26 mouse cellular contexts compared by ENCODE assay signal in genomic region chr1:88446270-88447030, GRCm38 (mm10). TPM values are rescaled to one million over a fixed set of nuclear protein-coding genes. Genes with fewer than 3 reads are reported as not detected.
DNase-seq lines count a peak whose midpoint lies in the region; ATAC-seq and TF ChIP-seq lines count a peak whose summit lies in the region.
"Had no signal": no experiment of that assay in that cellular context is flagged by ENCODE, and none has a peak within 500 bp of the region (broad histone marks: within the 10 kb centered on the region; RNA-seq: fewer than 3 reads in every experiment).

No protein-coding gene starts in this region.

- peak; percentile 28 for DNase-seq in embryo, embryonic 10.5 days (ENCODE audit: low spot score)
- DNase-seq in embryo, embryonic 10 days (ENCODE audit: low spot score), result no peak
- DNase-seq in MEL (ENCODE audit: low read depth, low spot score), result peak; percentile 42
- DNase-seq in forebrain, embryonic 14.5 days (ENCODE audit: low spot score), result peak; percentile 59
- DNase-seq in midbrain, embryonic 14.5 days, result peak; percentile 65
- no peak for DNase-seq in left cerebral cortex, postnatal 10 days (ENCODE audit: extremely low spot score in 1 of 2, low spot score in 2 of 2)
- DNase-seq: adrenal gland, postnatal 14 days; cerebellum, adult 11-12 months; cerebellum, postnatal 25 days; kidney, postnatal 4 days; lung, postnatal 4 days; right cerebral cortex, adult 18-20 months; thymus, postnatal 14 days had no signal

- WGBS in forebrain, embryonic 14.5 days, result 11% methylated on average over 16 of the region's 16 CpGs
- WGBS in midbrain, embryonic 14.5 days, result 31% methylated on average over 16 of the region's 16 CpGs

- ATAC-seq in forebrain, embryonic 14.5 days, result no peak
- ATAC-seq in midbrain, embryonic 14.5 days (ENCODE audit: low FRiP score, low TSS enrichment), result no peak
- no peak for ATAC-seq in monocyte, adult 5-6 weeks (replicated peaks; ENCODE audit: insufficient number of reproducible peaks, low FRiP score, low TSS enrichment, poor library complexity, severe bottlenecking)
- ATAC-seq in inflammation-experienced regulatory T-cells, adult 6 months, result no peak
- ATAC-seq: activated CD4-positive, CD25-positive, alpha-beta regulatory T cell, adult 4 months; intestine, embryonic 16.5 days had no signal

- H3K79me2 ChIP-seq in MEL (ENCODE audit: control insufficient read depth, insufficient read depth, low read length, poor library complexity), result no peaks in the 10 kb centered on the region

- H3K4me1 ChIP-seq in MEL (ENCODE audit: control insufficient read depth in 1 of 2, insufficient read depth in 2 of 2, low read length in 2 of 2), result peaks cover 2 to 4% of the 10 kb centered on the region in 2 experiments; a peak in 1 of 4 replicates
- H3K4me1 ChIP-seq in forebrain, embryonic 14.5 days (ENCODE audit: control insufficient read depth, insufficient read depth, low read length), result peaks cover 13% of the 10 kb centered on the region
- peaks cover 13% of the 10 kb centered on the region; the same call in 1 of the 2 replicates for H3K4me1 ChIP-seq in midbrain, embryonic 14.5 days (ENCODE audit: control insufficient read depth, insufficient read depth, low read length)
- H3K4me1 ChIP-seq: embryonic facial prominence, embryonic 12.5 days had no signal

- H3K9me3 ChIP-seq in MEL (replicated peaks; ENCODE audit: insufficient read depth, low read length), result no peaks in the 10 kb centered on the region
- H3K9me3 ChIP-seq in forebrain, embryonic 14.5 days (replicated peaks; ENCODE audit: control insufficient read depth, low read length), result no peaks in the 10 kb centered on the region
- no peaks in the 10 kb centered on the region for H3K9me3 ChIP-seq in midbrain, embryonic 14.5 days (ENCODE audit: control insufficient read depth, low read length)
- H3K9me3 ChIP-seq: embryonic facial prominence, embryonic 12.5 days; heart, embryonic 10.5 days; hindbrain, embryonic 10.5 days; limb, embryonic 12.5 days; lung, embryonic 15.5 days had no signal

- H3K36me3 ChIP-seq in MEL (ENCODE audit: control insufficient read depth in 1 of 2, insufficient read depth in 2 of 2, low read length in 2 of 2), result 0 out of 4 replicates have a peak, but pooled peaks cover 0 to 2% of the 10 kb centered on the region in 2 experiments
- H3K36me3 ChIP-seq in forebrain, embryonic 14.5 days (ENCODE audit: control insufficient read depth, insufficient read depth, low read length), result no peaks in the 10 kb centered on the region
- H3K36me3 ChIP-seq in midbrain, embryonic 14.5 days (ENCODE audit: control insufficient read depth, insufficient read depth, low read length), result no peaks in the 10 kb centered on the region
- H3K36me3 ChIP-seq: embryonic facial prominence, embryonic 12.5 days; heart, embryonic 10.5 days; hindbrain, embryonic 10.5 days; limb, embryonic 12.5 days; lung, embryonic 15.5 days had no signal

- H3K9ac ChIP-seq in MEL (ENCODE audit: control insufficient read depth, low read depth, low read length, poor library complexity, severe bottlenecking), result peak overlapping the region; percentile 42; the same call in 1 of the 2 replicates
- no peak overlapping the region for H3K9ac ChIP-seq in forebrain, embryonic 14.5 days (ENCODE audit: low read length)
- no peak overlapping the region for H3K9ac ChIP-seq in midbrain, embryonic 14.5 days (replicated peaks; ENCODE audit: low read length)
- H3K9ac ChIP-seq: embryonic facial prominence, embryonic 12.5 days; limb, embryonic 12.5 days; liver, embryonic 14.5 days; lung, embryonic 15.5 days had no signal

- TF ChIP-seq POLR2A in MEL (IDR thresholded peaks at IDR 0.05; ENCODE audit: control insufficient read depth in 1 of 2, insufficient read depth in 1 of 2, low read depth in 1 of 2, low read length in 2 of 2, poor library complexity in 1 of 2), result no peak

- no peak for TF ChIP-seq RAD21 in MEL (IDR thresholded peaks at IDR 0.05; ENCODE audit: low read depth, low read length)

- H3K27me3 ChIP-seq in MEL (ENCODE audit: control insufficient read depth in 1 of 2, insufficient read depth in 2 of 2, low read length in 2 of 2), result no peaks in the 10 kb centered on the region
- H3K27me3 ChIP-seq in forebrain, embryonic 14.5 days (replicated peaks; ENCODE audit: control insufficient read depth, insufficient read depth, low read length), result no peaks in the 10 kb centered on the region
- H3K27me3 ChIP-seq in midbrain, embryonic 14.5 days (ENCODE audit: control insufficient read depth, insufficient read depth, low read length), result no peaks in the 10 kb centered on the region
- H3K27me3 ChIP-seq: embryonic facial prominence, embryonic 12.5 days; limb, embryonic 12.5 days; lung, embryonic 15.5 days had no signal

- peak overlapping the region; percentile 55 to 59 for H3K4me3 ChIP-seq in MEL (ENCODE audit: control insufficient read depth in 1 of 2, insufficient read depth in 1 of 2, low read depth in 2 of 2, low read length in 2 of 2)
- H3K4me3 ChIP-seq in forebrain, embryonic 14.5 days (ENCODE audit: low read depth, low read length), result no peak overlapping the region
- no peak overlapping the region for H3K4me3 ChIP-seq in midbrain, embryonic 14.5 days (replicated peaks; ENCODE audit: low read depth, low read length)
- H3K4me3 ChIP-seq: embryonic facial prominence, embryonic 12.5 days; erythroblast, embryonic 14.5 days; heart, embryonic 10.5 days; hindbrain, embryonic 10.5 days; limb, embryonic 12.5 days; lung, embryonic 15.5 days had no signal

- intact Hi-C loops in left cerebral cortex, postnatal 10 days (cut with DNase I), result no loop called here

- H3K27ac ChIP-seq in MEL (ENCODE audit: control insufficient read depth, low read depth, low read length), result no peak overlapping the region
- no peak overlapping the region for H3K27ac ChIP-seq in forebrain, embryonic 14.5 days (ENCODE audit: low read depth, low read length)
- H3K27ac ChIP-seq in midbrain, embryonic 14.5 days (replicated peaks; ENCODE audit: low read depth, low read length), result peak overlapping the region; percentile 57; the same call in 1 of the 2 replicates
- H3K27ac ChIP-seq: embryonic facial prominence, embryonic 12.5 days; heart, embryonic 10.5 days; limb, embryonic 12.5 days; liver, embryonic 14.5 days had no signal

- TF ChIP-seq EP300 in MEL (IDR thresholded peaks at IDR 0.05; ENCODE audit: low read depth in 1 of 2, low read length in 2 of 2), result no peak

- TF ChIP-seq CTCF in MEL (IDR thresholded peaks at IDR 0.05 in 2 of 3, conservative IDR thresholded peaks at IDR 0.05 in 1 of 3; ENCODE audit: control insufficient read depth in 1 of 3, insufficient read depth in 1 of 3, low read depth in 2 of 3, low read length in 3 of 3, poor library complexity in 1 of 3, severe bottlenecking in 1 of 3), result no peak

- peak overlapping the region; percentile 35 for H3K4me2 ChIP-seq in forebrain, embryonic 14.5 days (ENCODE audit: low read length)
- H3K4me2 ChIP-seq in midbrain, embryonic 14.5 days (ENCODE audit: low read length), result peak overlapping the region; percentile 14; the same call in 1 of the 2 replicates
- H3K4me2 ChIP-seq: embryonic facial prominence, embryonic 12.5 days; limb, embryonic 12.5 days; lung, embryonic 15.5 days had no signal

TF ChIP-seq in MEL, 35 proteins besides CTCF, POLR2A, EP300 and RAD21:
- TF ChIP-seq ZMIZ1 (IDR thresholded peaks at IDR 0.05; ENCODE audit: low read depth, low read length) (no peak), SIN3A (IDR thresholded peaks at IDR 0.05; ENCODE audit: low read length) (0 out of 2 replicates have a peak, but pooled peaks have one; percentile 21), MAZ (IDR thresholded peaks at IDR 0.05; ENCODE audit: low read depth, low read length) (no peak)
TF ChIP-seq in MEL: peak in this region for 1.

RNA-seq across cellular contexts. Expression of gene Spp2, which starts 39.7 kb away (rescaled TPM):
- total RNA-seq in MEL (2012; rRNA removed), result not detected in 2 replicates
- not detected for polyA plus RNA-seq in MEL (2012; ENCODE audit: insufficient read depth in 1 of 2, insufficient read length in 2 of 2, low read depth in 1 of 2, low replicate concordance in 2 of 2, missing spikeins in 1 of 2)
- 0.32 and 0.38 TPM in 2 replicates for polyA plus RNA-seq in forebrain, embryonic 14.5 days (2014; fragmentation: Nextera tagmentation; extraction: Ambion mirVana)
- 0.47 and 0.81 TPM in 2 replicates for polyA plus RNA-seq in midbrain, embryonic 14.5 days (2014; fragmentation: Nextera tagmentation; extraction: Ambion mirVana)
- not detected in 3 replicates for total RNA-seq in monocyte, adult 5-6 weeks (2017)
- not detected for polyA plus RNA-seq in inflammation-experienced regulatory T-cells, adult 6 months (2017; shearing (Covaris generic))
- under 1 TPM in 1 of 2 experiments, not detected in 1; 0.56 TPM for total RNA-seq in left cerebral cortex, postnatal 10 days (2021)
- polyA plus RNA-seq: activated CD4-positive, CD25-positive, alpha-beta regulatory T cell, adult 4 months; embryonic facial prominence, embryonic 12.5 days; erythroblast, embryonic 14.5 days; hindbrain, embryonic 10.5 days; limb, embryonic 12.5 days; small intestine, adult 2 months; testis, adult 2 months had no signal

Comparison
In these comparisons a context has a peak if more than half of its experiments do, and no peak if none do; other contexts are left out.
1. DNase-seq: peak in embryo, embryonic 10.5 days (single experiment), MEL (single experiment), forebrain, embryonic 14.5 days (single experiment) and midbrain, embryonic 14.5 days (single experiment); none in embryo, embryonic 10 days (single experiment) and left cerebral cortex, postnatal 10 days (0 of 2).
2. H3K4me3 ChIP-seq: peak in MEL (2 of 2); none in forebrain, embryonic 14.5 days (single experiment) and midbrain, embryonic 14.5 days (single experiment).